Mouse (Mus musculus): ENCODE results near the gene Serpina1b.
"Not testable (repeated sequence)": the region's sequence is repeated elsewhere in the genome, so short reads cannot be mapped to it uniquely, and the experiment has no call there.

Serpina1b gene

DNA sequence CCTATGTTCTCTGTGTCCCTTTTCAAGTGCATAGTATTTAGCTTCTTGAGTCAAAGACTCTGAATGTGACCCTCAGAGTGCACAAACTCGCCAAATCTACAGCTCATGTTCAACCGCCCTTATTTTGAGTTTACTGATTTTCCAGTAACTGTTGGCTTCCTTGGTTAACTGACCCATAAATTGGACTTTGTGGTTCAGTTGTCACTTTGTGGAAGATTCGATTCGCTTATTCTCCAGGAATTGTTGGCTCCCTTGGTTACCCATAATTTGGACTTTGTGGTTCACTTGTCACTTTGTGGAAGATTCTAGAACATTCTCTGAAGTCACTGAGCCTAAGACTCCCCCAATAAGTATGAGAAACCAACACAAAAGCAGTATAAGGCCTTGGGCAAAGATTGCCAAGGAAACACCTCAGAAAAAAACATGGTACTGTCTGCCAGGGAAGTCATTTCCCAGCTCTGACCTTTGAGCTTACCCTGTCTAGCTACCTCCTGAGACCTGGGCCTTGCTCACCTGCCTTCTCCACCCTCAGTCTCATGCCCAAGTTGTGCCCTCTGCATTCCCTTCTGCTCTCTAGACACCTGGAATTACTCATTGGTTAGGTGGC is 129.9 kb downstream of the Serpina1b start:
- DNase-seq (ENCODE audit: low spot score in 2 of 2) = no peak

DNA sequence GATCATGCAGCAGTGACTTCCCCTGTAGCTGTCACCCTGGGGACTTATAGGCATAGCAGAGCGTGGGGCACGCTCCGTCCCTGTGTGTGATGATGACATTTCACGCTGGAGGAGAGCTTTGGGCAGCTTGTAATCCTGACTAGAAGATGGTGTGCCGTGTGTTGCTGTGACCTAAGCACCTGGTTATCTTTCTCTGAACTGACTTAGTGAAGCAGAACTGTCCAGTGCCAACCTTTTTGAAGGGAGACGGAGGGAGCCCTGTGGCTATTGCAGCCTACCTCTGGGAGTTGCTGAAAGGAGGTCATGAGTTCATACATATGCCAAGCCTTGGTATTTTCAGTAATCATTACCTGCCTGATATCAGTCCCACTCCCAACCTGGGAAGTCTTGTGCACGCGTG is 134.7 kb downstream of the Serpina1b start, which contains the start of gene Serpina1f:
Serpina1f (minus strand) TSS at position 101 of the 400 bp plus-strand sequence.
- DNase-seq (ENCODE audit: low spot score in 2 of 2) = no peak

DNA sequence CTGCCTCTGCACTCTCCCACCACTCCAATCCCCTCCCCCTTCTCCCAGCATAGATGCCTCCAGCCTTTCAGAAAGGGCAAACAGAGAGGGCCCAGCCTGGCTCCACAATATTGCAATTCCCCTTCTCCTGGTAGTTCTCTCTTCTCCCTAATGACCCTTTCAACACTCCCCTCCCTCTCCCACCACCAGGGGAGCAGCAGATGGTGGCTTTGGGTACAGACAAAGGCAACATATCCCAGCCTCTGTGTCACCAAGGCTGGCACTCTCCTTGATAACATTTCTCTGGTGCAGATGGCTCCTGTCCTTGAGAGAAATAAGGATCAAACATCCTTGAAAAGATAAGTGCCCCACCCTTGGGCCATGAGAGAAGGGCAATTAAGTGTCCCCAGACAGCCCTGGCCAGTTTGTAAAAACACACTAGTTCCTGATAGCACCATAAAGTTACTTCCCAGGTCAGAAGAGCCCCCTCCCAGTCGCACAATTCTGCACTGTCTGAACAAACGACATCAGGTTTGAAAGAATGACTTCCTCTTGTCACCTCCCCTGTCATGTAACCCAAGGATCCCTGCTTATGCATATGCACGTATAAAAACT is 141.9 kb downstream of the Serpina1b start:
- no peak for DNase-seq (ENCODE audit: low spot score in 2 of 2)

DNA sequence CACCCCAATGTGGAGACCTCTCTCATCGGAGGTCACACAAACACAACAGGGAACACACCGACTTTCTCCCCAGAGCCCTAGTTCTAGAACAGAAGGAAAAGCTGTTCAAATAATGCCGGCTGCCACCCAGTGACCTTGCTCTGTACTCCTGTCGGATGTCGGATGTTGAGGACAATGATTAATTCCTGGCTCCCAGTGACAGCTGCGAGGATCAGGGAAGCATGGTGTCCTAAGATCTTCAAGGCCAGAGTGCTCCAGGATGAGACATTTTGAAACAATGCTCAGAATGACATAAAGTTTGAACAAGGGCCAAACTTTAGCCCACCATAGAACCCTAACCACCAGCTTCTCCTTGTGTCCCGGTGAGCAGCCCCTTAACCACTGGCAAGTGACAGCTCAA is 143.2 kb downstream of the Serpina1b start:
- no peak for DNase-seq (ENCODE audit: low spot score in 2 of 2)

DNA sequence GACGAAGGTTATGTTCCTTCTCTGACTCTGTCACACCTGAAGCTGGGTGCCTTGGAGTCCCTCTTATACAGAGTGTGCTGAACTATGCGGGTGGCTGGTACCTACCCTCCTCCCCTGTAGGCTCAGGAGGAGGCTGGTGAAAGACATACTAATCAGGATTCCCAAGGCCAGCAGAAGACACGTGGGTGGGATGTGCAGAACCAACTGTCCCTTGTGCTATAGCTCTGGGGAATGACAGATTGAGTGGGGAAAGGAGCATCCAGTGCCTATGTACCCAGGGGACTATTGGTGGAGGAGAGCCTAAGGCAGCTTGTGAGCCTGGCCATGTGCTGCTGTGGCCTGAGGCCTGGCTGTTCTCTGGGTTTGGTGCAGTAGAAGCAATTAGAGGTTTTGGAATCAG is 144.1 kb downstream of the Serpina1b start:
- no peak for DNase-seq (ENCODE audit: low spot score in 2 of 2)

DNA sequence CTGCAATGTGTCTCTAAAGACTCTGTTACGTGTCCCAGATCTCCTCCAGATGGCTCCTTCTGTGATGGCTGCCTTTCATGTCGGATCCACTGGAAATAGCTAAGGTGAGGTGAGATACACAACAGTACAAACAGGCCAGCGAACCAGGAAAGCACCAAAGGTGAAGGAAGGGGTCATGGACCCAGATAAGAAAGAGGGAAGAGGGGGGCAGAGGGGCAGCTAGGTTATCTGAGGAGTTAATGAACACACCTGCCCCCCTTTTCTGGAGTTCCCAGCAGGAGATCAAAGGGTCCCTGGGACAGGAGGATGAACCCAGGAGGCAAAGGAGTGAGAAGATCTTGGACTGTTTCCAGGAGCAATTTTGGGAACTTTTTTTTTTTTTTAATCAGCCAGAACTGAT is 144.8 kb downstream of the Serpina1b start:
- no peak for DNase-seq (ENCODE audit: low spot score in 2 of 2)

DNA sequence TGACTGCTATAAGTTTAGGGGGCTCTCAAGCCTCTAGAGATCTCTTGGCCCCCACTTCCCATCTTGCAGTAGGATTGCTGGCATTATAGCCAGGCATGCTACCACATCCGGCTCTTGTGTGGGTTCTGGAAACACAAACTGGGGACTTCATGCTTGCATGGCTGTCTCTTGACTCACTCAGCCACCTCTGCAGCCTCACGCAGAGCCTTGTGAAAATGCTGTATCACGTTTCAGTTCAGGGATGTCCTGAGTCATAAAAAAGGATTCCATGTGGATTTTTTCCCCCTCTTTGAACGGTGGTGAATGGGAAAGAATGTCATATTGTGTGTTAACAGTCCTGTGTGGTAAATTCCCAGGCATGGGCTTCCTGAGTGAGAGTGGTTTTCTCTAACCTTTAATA is 146.4 kb downstream of the Serpina1b start:
- DNase-seq (ENCODE audit: low spot score in 2 of 2) = no peak

DNA sequence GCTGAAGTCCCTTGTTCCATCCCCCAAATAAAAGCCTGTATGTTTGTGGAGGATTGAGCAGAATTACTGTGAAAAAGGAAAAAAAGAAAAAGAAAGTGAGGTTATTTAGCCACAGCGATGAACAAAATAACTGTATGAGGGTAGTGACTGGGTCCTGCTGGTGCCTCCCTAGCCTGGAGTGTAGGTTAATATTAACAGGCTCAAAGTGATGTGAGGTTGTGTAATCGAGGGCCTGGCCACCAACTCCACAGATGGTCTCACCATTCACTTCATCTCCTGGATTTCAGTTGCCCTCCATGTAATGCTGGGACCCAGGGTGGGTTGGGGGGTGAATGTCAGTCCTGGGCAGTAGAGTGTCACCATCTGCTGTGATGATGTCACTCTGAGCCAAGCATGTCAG is 148.4 kb downstream of the Serpina1b start:
- no peak for DNase-seq (ENCODE audit: low spot score in 2 of 2)

DNA sequence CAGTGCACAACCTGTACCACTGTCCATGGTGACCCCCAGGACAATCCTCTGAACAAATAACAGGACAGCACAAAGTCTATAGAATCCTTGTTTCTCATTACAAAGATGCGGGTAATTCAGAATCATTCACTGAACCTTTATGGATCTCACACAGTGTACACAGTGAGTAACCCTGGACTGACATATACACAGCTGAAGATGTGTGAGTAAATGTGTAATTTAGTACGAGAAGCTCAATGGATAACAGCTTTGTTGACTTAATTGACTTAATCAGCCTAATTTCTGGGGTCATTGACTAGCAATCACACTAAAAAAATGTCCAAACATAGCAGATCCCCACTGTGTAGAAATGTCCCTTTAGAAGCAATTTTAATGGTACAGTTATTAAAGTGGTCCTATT is 149.0 kb downstream of the Serpina1b start:
- DNase-seq (ENCODE audit: low spot score in 2 of 2) = no peak

DNA sequence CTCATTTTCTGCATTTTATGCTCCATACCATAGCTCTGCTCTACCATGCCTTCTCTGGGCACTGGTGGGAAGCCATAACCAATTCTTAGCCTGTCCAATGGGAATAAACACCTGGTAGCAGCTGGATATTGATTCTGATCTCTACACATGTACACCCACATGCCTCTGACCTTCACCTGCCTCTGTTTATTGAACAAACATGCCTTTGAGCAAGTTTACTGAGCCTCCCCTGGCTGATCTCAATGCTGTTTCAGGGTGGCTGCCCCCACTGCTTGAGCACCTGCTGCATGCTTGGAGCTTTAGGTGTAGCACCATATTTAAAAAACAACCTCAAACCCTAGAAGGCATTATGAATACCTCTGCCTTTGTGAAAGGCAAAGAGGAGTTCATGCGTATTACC is 150.3 kb downstream of the Serpina1b start:
- DNase-seq (ENCODE audit: low spot score in 2 of 2) = not testable (repeated sequence)
